Mouse (Mus musculus) bone marrow macrophage, adult 2 months (primary cell): Measurements from ENCODE around the gene Cstad. TPM values are rescaled to one million over a fixed set of nuclear protein-coding genes. Genes with fewer than 3 reads are reported as not detected.

Experiments
- H3K27ac ChIP-seq: 2 replicates; pipeline ENCODE4 v1.5.1; 2012; ENCODE audit warnings: low read depth, low read length; ENCODE audit not compliant: insufficient read depth
- H3K4me1 ChIP-seq: 2 replicates; pipeline ENCODE4 v1.6.1; 2012; ENCODE audit warnings: low read length; ENCODE audit not compliant: control insufficient read depth, insufficient read depth
- H3K4me3 ChIP-seq: 2 replicates; pipeline ENCODE4 v1.5.1; 2012; ENCODE audit warnings: mild to moderate bottlenecking, low read length, moderate library complexity; ENCODE audit not compliant: insufficient read depth
- CTCF ChIP-seq: IDR thresholded peaks from 2 replicates; pipeline ENCODE4 v1.5.1; 2012; ENCODE audit warnings: low read depth, mild to moderate bottlenecking, low read length, moderate library complexity
- POLR2A ChIP-seq: IDR thresholded peaks from 2 replicates; pipeline ENCODE4 v1.6.1; 2012; ENCODE audit warnings: mild to moderate bottlenecking, low read depth, low read length, borderline replicate concordance
- polyA plus RNA-seq: library from polyadenylated mRNA; stranded (reverse); fragments of >200 nt; gene quantifications from 2 replicates; pipeline ENCODE4 v1.2.4, GENCODE M21; 2012; ENCODE audit not compliant: missing spikeins, insufficient read depth, insufficient read length

Cstad gene
- polyA plus RNA-seq, 1 experiment: 0.87 TPM

DNA sequence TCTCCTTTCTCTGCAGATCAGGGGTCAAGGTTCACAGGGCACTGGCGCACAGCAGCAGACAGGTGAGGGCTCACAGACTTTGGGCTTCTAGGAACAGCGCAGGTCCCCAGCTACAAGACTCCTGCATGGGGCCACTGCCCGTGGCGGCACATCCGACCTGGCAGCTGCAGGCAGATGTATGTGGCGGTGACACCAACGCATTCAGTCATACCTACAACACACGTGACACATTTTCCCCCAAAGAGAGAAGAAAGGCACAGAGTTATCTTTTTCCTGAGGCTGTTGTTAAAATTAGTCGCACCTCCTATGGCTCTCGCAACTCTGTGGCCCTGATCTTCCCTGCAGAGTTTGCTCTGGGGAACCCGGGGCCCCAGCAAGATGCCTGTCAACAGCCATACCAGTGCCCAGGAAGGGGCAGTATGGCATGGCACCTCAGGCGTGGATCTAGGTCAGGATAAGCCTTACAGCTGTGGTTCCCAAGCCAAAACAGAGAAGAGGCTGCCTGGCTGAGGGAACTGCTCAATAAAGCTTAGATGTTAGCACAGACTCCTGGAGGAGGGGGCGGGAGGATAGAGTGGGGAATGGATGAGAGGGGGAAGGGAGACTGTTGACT lies 53.1 kb downstream of the Cstad start:
- no peak overlapping the region for H3K27ac ChIP-seq
- TF ChIP-seq POLR2A: no peak
- TF ChIP-seq CTCF: no peak

DNA sequence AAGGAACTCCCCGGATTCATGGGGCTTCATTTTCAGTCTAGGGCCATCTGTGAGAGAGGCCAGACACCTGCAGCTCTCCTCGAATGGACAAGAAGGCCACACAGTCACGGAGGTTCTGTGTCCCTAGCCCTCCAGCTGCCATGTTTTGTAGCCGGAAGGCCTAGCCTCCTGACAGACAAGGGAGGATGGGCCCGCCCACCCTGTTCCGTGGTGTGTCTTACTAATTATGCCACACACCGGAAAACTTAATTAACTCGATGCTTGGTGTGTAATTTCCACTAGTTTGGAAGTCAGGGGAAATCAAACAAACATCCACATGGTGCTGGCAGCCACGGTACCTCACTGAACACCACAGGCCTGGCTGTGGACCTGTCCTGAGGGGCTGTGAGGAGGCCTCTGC lies 55.4 kb downstream of the Cstad start:
- no peak for TF ChIP-seq CTCF
- no peak for TF ChIP-seq POLR2A
- H3K4me1 ChIP-seq: peaks cover under 1% of the 10 kb centered on the region; the same call in 1 of the 2 replicates
- no peak overlapping the region for H3K4me3 ChIP-seq
- H3K27ac ChIP-seq: no peak overlapping the region

More for the DNA sequence above, 53.1 kb downstream of the Cstad start:
- Histone ChIP-seq H3K4me1 (no peaks in the 10 kb centered on the region), H3K4me3 (no peak overlapping the region)

DNA sequence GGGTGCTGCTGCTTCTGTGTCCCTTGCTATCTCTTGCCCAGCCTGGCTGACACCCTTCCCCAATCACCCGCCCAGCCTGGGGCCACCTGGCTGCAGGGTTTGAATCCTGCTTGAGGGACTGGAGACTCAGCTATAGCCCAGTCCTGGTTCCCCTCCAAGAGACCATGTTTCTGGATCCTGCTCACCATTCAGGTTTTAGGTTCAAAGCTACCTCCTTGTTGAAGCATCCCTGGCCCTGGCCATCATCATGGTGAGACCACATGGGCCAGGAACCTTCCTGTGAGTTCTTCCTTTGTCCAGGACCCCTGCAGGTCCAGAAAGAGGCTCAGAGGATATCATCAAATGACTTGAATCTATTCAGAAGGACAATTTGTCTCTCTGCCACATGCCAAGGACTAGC lies 57.0 kb downstream of the Cstad start:
- H3K4me1 ChIP-seq: peaks cover 16% of the 10 kb centered on the region
- no peak overlapping the region for H3K4me3 ChIP-seq
- H3K27ac ChIP-seq: no peak overlapping the region
- no peak for TF ChIP-seq CTCF

DNA sequence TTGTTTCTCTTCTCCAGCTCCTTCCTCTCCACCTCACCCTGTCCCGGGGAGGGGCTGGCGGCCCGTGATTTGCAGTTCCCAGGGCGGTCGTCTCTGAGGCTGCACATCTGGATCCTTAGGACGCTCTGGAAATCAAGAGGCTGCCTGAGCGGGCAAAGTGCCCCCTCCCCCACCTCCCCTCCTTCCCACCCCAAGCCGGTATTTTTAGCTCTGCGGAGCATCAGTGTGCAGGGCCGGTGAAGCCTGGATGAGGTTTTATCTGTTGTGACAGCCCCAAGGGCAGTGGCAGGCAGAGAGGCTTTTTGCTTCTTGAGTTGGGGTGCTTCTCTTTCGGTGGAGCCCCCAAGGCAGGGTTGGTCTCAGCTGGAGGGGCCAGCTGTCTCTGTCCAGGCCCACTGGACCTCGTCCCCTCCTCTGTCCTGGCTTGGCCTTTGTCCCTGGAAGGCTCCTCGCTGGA lies 57.8 kb downstream of the Cstad start:
- TF ChIP-seq POLR2A (no peak), CTCF (no peak)
- H3K4me3 ChIP-seq: no peak overlapping the region
- H3K27ac ChIP-seq: no peak overlapping the region
- H3K4me1 ChIP-seq: peaks cover 24% of the 10 kb centered on the region

DNA sequence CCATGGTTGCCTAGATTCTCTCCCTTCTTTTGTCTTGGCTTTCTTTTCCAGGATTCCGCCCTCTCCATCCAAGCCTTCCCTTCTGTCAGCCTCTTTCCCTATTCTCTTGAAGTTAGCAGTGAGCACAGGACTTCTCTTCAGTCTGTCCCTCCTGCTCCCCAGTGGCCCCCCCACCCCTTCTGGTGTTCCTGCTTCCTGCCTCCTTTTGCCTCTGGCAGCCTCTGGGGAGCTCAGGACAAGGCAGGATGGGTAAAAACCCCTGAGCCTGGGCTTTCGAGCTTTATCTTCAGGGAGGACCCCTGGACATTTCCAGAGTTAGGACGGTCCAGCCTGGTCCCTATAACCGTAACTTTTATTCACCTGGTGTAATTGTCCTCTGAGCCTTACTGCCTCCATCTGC lies 58.2 kb downstream of the Cstad start:
- TF ChIP-seq POLR2A (no peak), CTCF (no peak)
- H3K27ac ChIP-seq: no peak overlapping the region

DNA sequence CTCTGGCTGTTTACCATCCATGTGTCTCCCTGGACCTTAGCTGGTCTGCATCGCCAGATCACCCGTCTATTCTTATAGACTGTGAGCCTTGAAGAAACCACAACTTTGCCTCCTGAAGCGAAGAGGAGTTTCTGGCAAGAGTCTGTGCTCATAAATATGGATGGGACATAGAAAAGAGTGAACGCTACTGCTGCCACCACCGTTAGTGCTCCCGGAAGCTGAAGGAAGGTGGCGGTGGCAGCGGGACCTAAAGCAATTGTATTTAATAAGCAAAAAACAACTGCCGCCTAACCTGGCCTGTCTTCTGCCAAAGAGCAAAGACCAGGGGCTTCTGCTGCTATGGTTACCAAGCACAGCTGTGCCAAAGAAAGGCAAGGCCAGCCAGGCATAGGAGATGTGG lies 59.3 kb downstream of the Cstad start:
- H3K4me3 ChIP-seq: no peak overlapping the region
- no peak for TF ChIP-seq CTCF
- no peak for TF ChIP-seq POLR2A
- H3K4me1 ChIP-seq: peaks cover 33% of the 10 kb centered on the region
- H3K27ac ChIP-seq: no peak overlapping the region

More for the DNA sequence above, 58.2 kb downstream of the Cstad start:
- Histone ChIP-seq H3K4me1 (peaks cover 28% of the 10 kb centered on the region), H3K4me3 (no peak overlapping the region)

DNA sequence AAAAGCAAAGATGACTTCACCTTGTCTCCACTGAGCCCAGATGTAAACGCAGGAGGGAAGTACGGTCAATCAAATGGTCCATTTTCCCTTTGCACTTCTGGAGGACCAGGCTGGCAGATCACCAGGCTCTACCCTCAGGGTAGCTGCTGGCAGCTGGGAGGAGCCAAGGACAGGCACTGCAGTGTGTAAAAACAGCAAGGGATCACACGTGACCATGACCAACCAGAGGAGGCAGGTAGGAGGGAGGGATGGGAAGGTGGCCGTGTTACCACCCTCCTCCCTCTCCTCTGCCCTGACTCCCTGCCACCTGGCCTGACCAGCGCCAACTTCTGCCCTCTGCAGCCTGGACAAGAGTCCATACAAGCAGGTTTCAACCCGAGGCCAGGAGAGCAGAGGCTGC lies 59.7 kb downstream of the Cstad start:
- no peak overlapping the region for H3K27ac ChIP-seq
- H3K4me1 ChIP-seq: peaks cover 38% of the 10 kb centered on the region
- TF ChIP-seq CTCF: no peak
- no peak for TF ChIP-seq POLR2A
- no peak overlapping the region for H3K4me3 ChIP-seq

DNA sequence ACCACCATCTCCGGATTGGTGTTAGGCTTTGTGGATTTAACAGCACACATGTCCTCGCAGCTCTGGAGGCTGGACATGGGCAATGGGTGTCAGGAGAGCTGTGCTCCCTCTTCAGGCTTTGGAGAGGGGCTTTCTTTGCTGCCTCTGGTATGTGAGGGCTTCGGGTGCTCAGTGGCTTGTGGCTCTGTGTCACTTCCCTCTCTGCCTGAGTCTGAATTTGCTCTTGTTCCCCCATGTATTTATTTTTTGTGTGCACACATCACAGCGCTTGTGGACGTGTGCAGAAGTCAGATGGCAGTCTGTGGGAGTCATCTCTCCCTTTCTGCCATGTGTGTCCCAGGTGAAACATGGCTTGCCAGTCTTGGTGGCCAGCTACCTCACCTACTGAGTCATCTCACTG lies 60.9 kb downstream of the Cstad start:
- no peak overlapping the region for H3K4me3 ChIP-seq
- peaks cover 47% of the 10 kb centered on the region for H3K4me1 ChIP-seq
- TF ChIP-seq POLR2A (no peak), CTCF (no peak)
- no peak overlapping the region for H3K27ac ChIP-seq

DNA sequence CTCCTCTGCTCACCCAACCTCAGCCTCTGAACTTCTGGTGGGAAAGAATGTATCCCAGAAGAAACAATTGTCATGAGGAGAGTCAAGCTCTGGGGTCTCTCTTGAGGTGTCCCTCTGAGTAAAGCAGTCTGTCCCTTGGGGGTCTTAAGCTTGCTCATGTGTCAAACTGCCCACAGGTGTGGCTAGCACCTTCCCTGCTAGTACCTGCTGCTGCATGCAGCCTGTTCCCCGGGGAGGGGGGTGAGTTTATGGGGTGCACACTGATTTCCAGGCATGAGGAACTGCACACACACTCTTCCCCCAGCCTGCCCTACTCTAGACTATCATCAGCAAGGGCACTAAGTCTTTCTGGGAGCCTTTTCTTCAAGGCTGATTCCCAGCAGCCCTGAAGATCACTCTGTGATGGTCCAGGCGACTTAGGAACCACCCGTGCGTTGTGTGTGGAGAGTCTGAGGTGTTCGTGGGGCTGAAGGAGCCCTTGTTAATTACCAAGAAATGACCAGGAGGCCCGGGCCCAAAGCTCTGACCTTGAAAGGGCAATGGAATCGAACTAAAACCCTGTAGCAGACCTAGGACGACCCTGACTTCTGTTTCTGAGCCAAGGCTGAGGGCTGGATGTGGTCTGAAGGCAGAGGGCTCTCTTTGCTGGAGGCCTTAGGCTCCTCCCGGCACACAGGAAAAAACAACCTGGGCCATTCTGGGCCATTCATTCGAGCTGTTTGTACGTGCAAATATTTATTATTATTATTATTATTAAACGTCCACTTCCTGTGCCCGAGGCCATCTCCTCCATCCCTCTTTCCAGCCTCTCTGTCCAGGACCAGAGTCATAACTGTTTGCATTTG lies 62.1 kb downstream of the Cstad start:
- Histone ChIP-seq H3K4me3 (peak overlapping the region; percentile 59; the same call in 1 of the 2 replicates), H3K27ac (peak overlapping the region; percentile 100), H3K4me1 (peaks cover 47% of the 10 kb centered on the region)

More for the DNA sequence above, 62.1 kb downstream of the Cstad start:
- TF ChIP-seq CTCF: no peak
- no peak for TF ChIP-seq POLR2A
